Mouse (Mus musculus) forebrain, embryonic 11.5 days (tissue): Measurements from ENCODE around the gene Mllt1. TPM values are rescaled to one million over a fixed set of nuclear protein-coding genes. Genes with fewer than 3 reads are reported as not detected.

Experiments used
- ATAC-seq: fragments of 200-750 bp; cut with Nextera tagmentation; replicated peaks from 2 replicates; pipeline ENCODE4 v1.8.0; 2017; ENCODE audit warnings: moderate TSS enrichment; ENCODE audit not compliant: low FRiP score
- DNase-seq: peaks from one replicate; pipeline ENCODE4 v3.0.0-alpha.2; 2017; ENCODE audit warnings: low spot score
- H3K27ac ChIP-seq: fragments of 300-500 bp; sonication (generic); 2 replicates; pipeline ENCODE4 v1.5.1; 2014; ENCODE audit warnings: low read depth, low read length
- H3K27me3 ChIP-seq: fragments of 300-500 bp; sonication (generic); 2 replicates; pipeline ENCODE4 v1.6.1; 2014; ENCODE audit warnings: mild to moderate bottlenecking, low read length, mixed read lengths; ENCODE audit not compliant: control insufficient read depth, insufficient read depth
- H3K36me3 ChIP-seq: fragments of 300-500 bp; sonication (generic); 2 replicates; pipeline ENCODE4 v1.6.1; 2014; ENCODE audit warnings: mild to moderate bottlenecking, low read length, moderate library complexity, mixed read lengths; ENCODE audit not compliant: control insufficient read depth, insufficient read depth
- H3K4me1 ChIP-seq: fragments of 300-500 bp; sonication (generic); replicated peaks from 2 replicates; pipeline ENCODE4 v1.6.1; 2014; ENCODE audit warnings: low read length, mixed read lengths; ENCODE audit not compliant: control insufficient read depth, insufficient read depth
- H3K4me2 ChIP-seq: fragments of 300-500 bp; sonication (generic); 2 replicates; pipeline ENCODE4 v1.6.1; 2014; ENCODE audit warnings: low read depth, mild to moderate bottlenecking, low read length, moderate library complexity, mixed read lengths; ENCODE audit not compliant: severe bottlenecking
- H3K4me3 ChIP-seq: fragments of 300-500 bp; sonication (generic); 2 replicates; pipeline ENCODE4 v1.5.1; 2014; ENCODE audit warnings: low read depth, low read length
- H3K9ac ChIP-seq: fragments of 300-500 bp; sonication (generic); 2 replicates; pipeline ENCODE4 v1.6.1; 2014; ENCODE audit warnings: low read length
- H3K9me3 ChIP-seq: fragments of 300-500 bp; sonication (generic); 2 replicates; pipeline ENCODE4 v1.6.1; 2016; ENCODE audit warnings: low read length, mixed read lengths; ENCODE audit not compliant: control insufficient read depth
- WGBS: fragments of 180-500 bp; shearing (Covaris S2); extraction: QIAGEN DNeasy Blood & Tissue Kit; methylation state at CpG from one replicate; pipeline ENCODE4 v1.1.7; 2014; 5-methylcytosine and 5-hydroxymethylcytosine counted together
- polyA plus RNA-seq: library from polyadenylated mRNA; unstranded; fragments of >200 nt; fragmentation: Nextera tagmentation; extraction: Ambion mirVana; gene quantifications from 2 replicates; pipeline ENCODE4 v1.2.1, GENCODE M21; 2014

The Mllt1 gene
- polyA plus RNA-seq, 1 experiment from 2014 or later: 56.7 TPM

DNA sequence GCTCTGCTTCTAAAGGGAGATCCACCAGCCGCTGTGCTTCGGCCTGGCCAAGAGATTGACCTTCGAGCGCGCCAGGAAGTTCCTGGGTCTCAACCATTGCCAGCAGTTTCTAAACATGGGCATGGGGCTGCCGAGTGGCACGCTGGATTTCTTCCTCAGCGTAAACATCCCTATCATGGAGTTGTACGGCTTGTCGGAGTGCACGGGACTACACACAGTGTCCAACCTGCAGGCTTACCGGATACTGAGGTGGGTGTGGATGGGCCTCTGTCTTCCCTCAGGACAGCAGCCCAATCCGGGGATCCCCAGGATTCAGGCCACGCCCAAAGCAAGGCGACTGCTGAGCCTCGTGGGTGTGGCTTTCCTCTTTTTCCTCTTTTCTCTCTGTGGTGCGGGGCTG lies 51.6 kb downstream of the Mllt1 start:
- Histone ChIP-seq H3K36me3 (no peaks in the 10 kb centered on the region), H3K27ac (no peak overlapping the region), H3K9ac (no peak overlapping the region), H3K4me2 (no peak overlapping the region), H3K4me3 (no peak overlapping the region), H3K27me3 (no peaks in the 10 kb centered on the region), H3K4me1 (no peaks in the 10 kb centered on the region), H3K9me3 (no peaks in the 10 kb centered on the region)
- DNase-seq (no peak), ATAC-seq (no peak)
- 55% methylated on average over 17 of the region's 17 CpGs for WGBS

DNA sequence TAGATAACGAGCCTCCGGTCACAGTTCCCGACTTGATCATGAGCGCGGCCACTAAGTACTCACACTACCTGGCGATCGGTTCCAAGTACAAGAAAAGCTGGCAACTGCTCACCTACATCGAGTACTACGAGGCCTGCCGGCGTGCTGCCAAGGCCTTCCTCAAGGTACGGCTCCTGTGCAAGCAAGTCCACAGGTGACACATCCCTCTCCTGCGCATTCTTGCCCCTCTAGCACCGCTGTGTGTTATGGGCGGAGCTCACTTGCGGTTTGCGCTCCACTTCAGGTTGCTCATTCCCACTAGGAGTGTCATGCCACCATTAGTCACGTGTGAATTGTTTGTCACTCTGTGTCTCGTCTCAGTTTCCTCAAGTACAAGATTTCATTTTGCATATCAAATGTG lies 57.8 kb downstream of the Mllt1 start:
- no peak overlapping the region for H3K4me3 ChIP-seq
- WGBS: 91% methylated on average over 19 of the region's 19 CpGs
- DNase-seq: no peak
- no peaks in the 10 kb centered on the region for H3K9me3 ChIP-seq
- no peak overlapping the region for H3K9ac ChIP-seq
- no peaks in the 10 kb centered on the region for H3K4me1 ChIP-seq
- no peak overlapping the region for H3K27ac ChIP-seq
- ATAC-seq: no peak
- H3K27me3 ChIP-seq: no peaks in the 10 kb centered on the region
- H3K36me3 ChIP-seq: no peaks in the 10 kb centered on the region
- no peak overlapping the region for H3K4me2 ChIP-seq

DNA sequence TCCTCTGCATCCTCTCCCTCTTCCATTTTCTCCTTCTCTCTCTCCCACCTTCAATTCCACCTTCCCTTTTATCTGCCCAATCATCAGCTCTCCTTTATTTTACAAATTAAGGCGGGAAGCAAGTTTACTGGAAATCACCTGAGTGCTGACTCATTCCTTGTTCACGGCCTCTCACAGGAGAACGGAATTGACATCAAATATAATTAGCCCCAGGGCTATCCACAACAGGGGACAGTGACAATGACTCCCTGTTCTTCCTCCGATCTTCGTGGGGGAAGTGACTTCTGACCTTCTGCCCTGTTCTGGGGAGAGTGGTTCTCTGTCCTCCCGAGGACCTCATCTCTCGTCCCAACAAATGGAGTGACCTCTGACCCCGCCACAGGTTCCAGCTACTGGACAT lies 58.2 kb downstream of the Mllt1 start:
- no peaks in the 10 kb centered on the region for H3K27me3 ChIP-seq
- ATAC-seq (no peak), DNase-seq (no peak)
- no peak overlapping the region for H3K4me3 ChIP-seq
- no peaks in the 10 kb centered on the region for H3K9me3 ChIP-seq
- no peak overlapping the region for H3K4me2 ChIP-seq
- no peaks in the 10 kb centered on the region for H3K4me1 ChIP-seq
- H3K36me3 ChIP-seq: no peaks in the 10 kb centered on the region
- no peak overlapping the region for H3K27ac ChIP-seq
- 74% methylated on average over 8 of the region's 8 CpGs for WGBS
- no peak overlapping the region for H3K9ac ChIP-seq

- Histone ChIP-seq H3K4me3 (no peak overlapping the region), H3K9ac (no peak overlapping the region), H3K27ac (no peak overlapping the region), H3K27me3 (no peaks in the 10 kb centered on the region), H3K4me2 (no peak overlapping the region), H3K4me1 (no peaks in the 10 kb centered on the region), H3K9me3 (no peaks in the 10 kb centered on the region), H3K36me3 (no peaks in the 10 kb centered on the region)
- WGBS: 82% methylated on average over 3 of the region's 3 CpGs
- no peak for DNase-seq
- no peak for ATAC-seq
These were observed 58.8 kb downstream of the Mllt1 start for GRCm38 (mm10) chr17:56876465-56876864.

DNA sequence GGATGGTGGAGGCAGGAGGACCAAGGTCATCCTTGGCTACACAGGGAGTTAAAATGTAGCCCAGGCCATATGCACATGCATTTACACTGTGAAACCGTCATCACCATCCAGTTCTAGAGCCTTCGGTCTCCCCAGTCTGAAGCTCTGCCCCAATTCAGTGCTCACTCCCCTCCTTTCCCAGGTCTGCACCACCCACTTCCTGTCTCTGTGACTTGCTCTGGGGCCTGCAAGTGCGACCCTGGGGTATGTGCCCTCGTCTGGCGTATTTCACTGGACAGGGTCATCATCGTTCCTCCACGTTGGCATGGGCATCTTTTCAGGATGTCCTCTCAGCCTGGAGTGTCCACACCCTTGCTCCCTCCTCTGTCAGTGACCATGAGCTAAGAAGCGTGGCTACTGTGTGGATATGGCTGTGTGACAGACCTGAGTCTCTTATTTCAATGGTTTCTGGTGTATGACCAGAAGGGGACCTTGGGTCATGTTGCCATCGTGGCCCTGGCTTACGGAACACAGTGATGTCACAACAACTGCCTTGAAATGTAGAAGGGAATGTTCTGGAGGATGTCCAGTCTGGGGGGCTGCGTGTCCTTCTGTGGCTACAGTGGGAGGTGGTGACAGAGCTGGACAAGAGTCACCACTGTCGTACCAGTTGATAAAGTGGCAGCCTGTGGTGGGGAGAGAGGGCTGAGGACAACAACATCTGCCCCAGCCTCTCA lies 60.1 kb downstream of the Mllt1 start, which contains the start of gene 1700061G19Rik:
Gene 1700061G19Rik, plus strand, starts transcription at position 542 of the 716 bp plus-strand sequence.
- ATAC-seq (no peak), DNase-seq (no peak)
- no peaks in the 10 kb centered on the region for H3K9me3 ChIP-seq
- no peaks in the 10 kb centered on the region for H3K36me3 ChIP-seq
- no peak within 1 kb of the TSS for H3K27ac ChIP-seq
- H3K9ac ChIP-seq: no peak within 1 kb of the TSS
- WGBS: 87% methylated on average over 12 of the region's 12 CpGs
- H3K4me2 ChIP-seq: no peak within 1 kb of the TSS
- no peaks in the 10 kb centered on the region for H3K27me3 ChIP-seq
- H3K4me3 ChIP-seq: no peak within 1 kb of the TSS
- H3K4me1 ChIP-seq: no peaks in the 10 kb centered on the region

DNA sequence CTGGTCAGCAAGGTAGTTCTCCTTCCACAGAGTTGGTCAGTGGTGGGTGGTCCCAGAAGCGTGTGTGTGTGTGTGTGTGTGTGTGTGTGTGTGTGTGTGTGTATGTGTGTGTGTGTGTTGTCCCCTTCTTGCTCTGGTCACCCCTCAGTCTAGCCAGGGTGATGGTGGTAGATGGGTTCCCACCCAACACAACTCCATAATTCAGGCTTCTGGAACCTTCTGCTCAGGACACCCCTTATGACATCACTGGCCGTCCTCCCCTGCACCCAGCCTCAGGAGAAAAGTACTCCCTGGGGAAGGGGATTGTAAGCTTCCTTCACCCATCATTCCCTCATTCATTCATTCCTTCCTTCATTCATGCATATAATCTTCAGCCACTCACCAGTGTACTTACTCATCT lies 61.0 kb downstream of the Mllt1 start, which contains the start of gene Acsbg2:
Gene Acsbg2, minus strand, starts transcription at position 211 of the 400 bp plus-strand sequence.
- Histone ChIP-seq H3K36me3 (no peaks in the 10 kb centered on the region), H3K27ac (no peak within 1 kb of the TSS), H3K4me1 (no peaks in the 10 kb centered on the region), H3K4me2 (no peak within 1 kb of the TSS), H3K9me3 (no peaks in the 10 kb centered on the region), H3K9ac (no peak within 1 kb of the TSS), H3K27me3 (no peaks in the 10 kb centered on the region), H3K4me3 (no peak within 1 kb of the TSS)
- ATAC-seq (no peak), DNase-seq (no peak)
- 83% methylated on average over 1 of the region's 2 CpGs for WGBS

GRCm38 (mm10) chr17:56872512-56872911 lies 62.7 kb downstream of the Mllt1 start:
- Histone ChIP-seq H3K27ac (no peak overlapping the region), H3K4me1 (no peaks in the 10 kb centered on the region), H3K27me3 (no peaks in the 10 kb centered on the region), H3K9me3 (no peaks in the 10 kb centered on the region), H3K36me3 (no peaks in the 10 kb centered on the region), H3K4me2 (no peak overlapping the region), H3K9ac (no peak overlapping the region), H3K4me3 (no peak overlapping the region)
- ATAC-seq (no peak), DNase-seq (no peak)
- 82% methylated on average over 7 of the region's 7 CpGs for WGBS

- Histone ChIP-seq H3K36me3 (no peaks in the 10 kb centered on the region), H3K4me3 (no peak overlapping the region), H3K27me3 (no peaks in the 10 kb centered on the region), H3K4me2 (no peak overlapping the region), H3K27ac (no peak overlapping the region), H3K9me3 (no peaks in the 10 kb centered on the region), H3K9ac (no peak overlapping the region), H3K4me1 (no peaks in the 10 kb centered on the region)
- no peak for DNase-seq
- 84% methylated on average over 8 of the region's 8 CpGs for WGBS
- no peak for ATAC-seq
These were observed 63.4 kb downstream of the Mllt1 start for GRCm38 (mm10) chr17:56871767-56872166.

GRCm38 (mm10) chr17:56870287-56870953 lies 64.8 kb downstream of the Mllt1 start:
- Histone ChIP-seq H3K4me3 (no peak overlapping the region), H3K36me3 (no peaks in the 10 kb centered on the region), H3K4me1 (no peaks in the 10 kb centered on the region), H3K27me3 (no peaks in the 10 kb centered on the region), H3K9ac (no peak overlapping the region), H3K9me3 (no peaks in the 10 kb centered on the region), H3K27ac (no peak overlapping the region), H3K4me2 (no peak overlapping the region)
- 75% methylated on average over 15 of the region's 15 CpGs for WGBS
- DNase-seq (no peak), ATAC-seq (no peak)
